Mouse (Mus musculus): ENCODE results near the gene Pou6f2. TPM values are rescaled to one million over a fixed set of nuclear protein-coding genes. Genes with fewer than 3 reads are reported as not detected.

Gene Pou6f2
- total RNA-seq, 1 experiment, result 0.09 TPM

- no peak overlapping the region for H3K27ac ChIP-seq (ENCODE audit: insufficient read depth, low read depth, low read length, poor library complexity, severe bottlenecking)
- H3K9me3 ChIP-seq (ENCODE audit: control insufficient read depth, insufficient read depth, low read depth, low read length), result no peaks in the 10 kb centered on the region
- no peak overlapping the region for H3K9ac ChIP-seq (ENCODE audit: insufficient read depth, low read depth, low read length, poor library complexity, severe bottlenecking)
- no peak for TF ChIP-seq HCFC1 (IDR thresholded peaks at IDR 0.05; ENCODE audit: borderline replicate concordance, insufficient read depth, low read length)
- no peak for TF ChIP-seq MAFK (IDR thresholded peaks at IDR 0.05; ENCODE audit: insufficient read depth, low read depth, low read length)
- no peak for TF ChIP-seq CHD2 (IDR thresholded peaks at IDR 0.05; ENCODE audit: low read depth, low read length)
- TF ChIP-seq ZC3H11A (IDR thresholded peaks at IDR 0.05; ENCODE audit: borderline replicate concordance, low read depth, low read length), result no peak
- TF ChIP-seq ZNF384 (IDR thresholded peaks at IDR 0.05; ENCODE audit: low read depth, low read length), result no peak
- no peaks in the 10 kb centered on the region for H3K36me3 ChIP-seq (ENCODE audit: control insufficient read depth, insufficient read depth, low read length, poor library complexity, severe bottlenecking)
- no peak overlapping the region for H3K4me3 ChIP-seq (ENCODE audit: insufficient read depth in 1 of 2, low read depth in 1 of 2, low read length in 2 of 2, poor library complexity in 1 of 2, severe bottlenecking in 1 of 2)
- in situ Hi-C loops (cut with MboI; ENCODE audit: low sequenced_read_pairs in 2 of 2, unreplicated experiment in 2 of 2), result no loop called here
- DNase-seq (ENCODE audit: low read depth, low spot score), result no peak
- no peaks in the 10 kb centered on the region for H3K4me1 ChIP-seq (ENCODE audit: control insufficient read depth in 2 of 2, insufficient read depth in 2 of 2, low read length in 2 of 2, poor library complexity in 1 of 2)
Observed at GRCm38 (mm10) chr13:18173021-18173420, 224.5 kb downstream of the Pou6f2 start.

GRCm38 (mm10) chr13:18172334-18172733, 225.2 kb downstream of the Pou6f2 start:
- Histone ChIP-seq H3K4me3 (ENCODE audit: insufficient read depth in 1 of 2, low read depth in 1 of 2, low read length in 2 of 2, poor library complexity in 1 of 2, severe bottlenecking in 1 of 2) (no peak overlapping the region), H3K4me1 (ENCODE audit: control insufficient read depth in 2 of 2, insufficient read depth in 2 of 2, low read length in 2 of 2, poor library complexity in 1 of 2) (no peaks in the 10 kb centered on the region), H3K36me3 (ENCODE audit: control insufficient read depth, insufficient read depth, low read length, poor library complexity, severe bottlenecking) (no peaks in the 10 kb centered on the region), H3K9me3 (ENCODE audit: control insufficient read depth, insufficient read depth, low read depth, low read length) (no peaks in the 10 kb centered on the region), H3K9ac (ENCODE audit: insufficient read depth, low read depth, low read length, poor library complexity, severe bottlenecking) (no peak overlapping the region), H3K27ac (ENCODE audit: insufficient read depth, low read depth, low read length, poor library complexity, severe bottlenecking) (no peak overlapping the region)
- in situ Hi-C loops (cut with MboI; ENCODE audit: low sequenced_read_pairs in 2 of 2, unreplicated experiment in 2 of 2), result no loop called here
- TF ChIP-seq ZC3H11A (IDR thresholded peaks at IDR 0.05; ENCODE audit: borderline replicate concordance, low read depth, low read length) (no peak), CHD2 (IDR thresholded peaks at IDR 0.05; ENCODE audit: low read depth, low read length) (no peak), HCFC1 (IDR thresholded peaks at IDR 0.05; ENCODE audit: borderline replicate concordance, insufficient read depth, low read length) (no peak), MAFK (IDR thresholded peaks at IDR 0.05; ENCODE audit: insufficient read depth, low read depth, low read length) (no peak), ZNF384 (IDR thresholded peaks at IDR 0.05; ENCODE audit: low read depth, low read length) (no peak)
- DNase-seq (ENCODE audit: low read depth, low spot score), result no peak

- H3K36me3 ChIP-seq (ENCODE audit: control insufficient read depth, insufficient read depth, low read length, poor library complexity, severe bottlenecking), result no peaks in the 10 kb centered on the region
- H3K4me3 ChIP-seq (ENCODE audit: insufficient read depth in 1 of 2, low read depth in 1 of 2, low read length in 2 of 2, poor library complexity in 1 of 2, severe bottlenecking in 1 of 2), result no peak overlapping the region
- TF ChIP-seq HCFC1 (IDR thresholded peaks at IDR 0.05; ENCODE audit: borderline replicate concordance, insufficient read depth, low read length) (no peak), MAFK (IDR thresholded peaks at IDR 0.05; ENCODE audit: insufficient read depth, low read depth, low read length) (no peak), ZC3H11A (IDR thresholded peaks at IDR 0.05; ENCODE audit: borderline replicate concordance, low read depth, low read length) (no peak), CHD2 (IDR thresholded peaks at IDR 0.05; ENCODE audit: low read depth, low read length) (no peak), ZNF384 (IDR thresholded peaks at IDR 0.05; ENCODE audit: low read depth, low read length) (no peak)
- DNase-seq (ENCODE audit: low read depth, low spot score), result no peak
- in situ Hi-C loops (cut with MboI; ENCODE audit: low sequenced_read_pairs in 2 of 2, unreplicated experiment in 2 of 2), result no loop called here
- H3K27ac ChIP-seq (ENCODE audit: insufficient read depth, low read depth, low read length, poor library complexity, severe bottlenecking), result no peak overlapping the region
- no peaks in the 10 kb centered on the region for H3K9me3 ChIP-seq (ENCODE audit: control insufficient read depth, insufficient read depth, low read depth, low read length)
- H3K4me1 ChIP-seq (ENCODE audit: control insufficient read depth in 2 of 2, insufficient read depth in 2 of 2, low read length in 2 of 2, poor library complexity in 1 of 2), result no peaks in the 10 kb centered on the region
- no peak overlapping the region for H3K9ac ChIP-seq (ENCODE audit: insufficient read depth, low read depth, low read length, poor library complexity, severe bottlenecking)
Observed at GRCm38 (mm10) chr13:18164182-18164581, 233.3 kb downstream of the Pou6f2 start.

- no peaks in the 10 kb centered on the region for H3K4me1 ChIP-seq (ENCODE audit: control insufficient read depth in 2 of 2, insufficient read depth in 2 of 2, low read length in 2 of 2, poor library complexity in 1 of 2)
- TF ChIP-seq MAFK (IDR thresholded peaks at IDR 0.05; ENCODE audit: insufficient read depth, low read depth, low read length) (no peak), ZNF384 (IDR thresholded peaks at IDR 0.05; ENCODE audit: low read depth, low read length) (no peak), CHD2 (IDR thresholded peaks at IDR 0.05; ENCODE audit: low read depth, low read length) (no peak)
- no peaks in the 10 kb centered on the region for H3K9me3 ChIP-seq (ENCODE audit: control insufficient read depth, insufficient read depth, low read depth, low read length)
- DNase-seq (ENCODE audit: low read depth, low spot score), result no peak
- H3K27ac ChIP-seq (ENCODE audit: insufficient read depth, low read depth, low read length, poor library complexity, severe bottlenecking), result no peak overlapping the region
- no peak overlapping the region for H3K9ac ChIP-seq (ENCODE audit: insufficient read depth, low read depth, low read length, poor library complexity, severe bottlenecking)
- no peaks in the 10 kb centered on the region for H3K36me3 ChIP-seq (ENCODE audit: control insufficient read depth, insufficient read depth, low read length, poor library complexity, severe bottlenecking)
- no peak overlapping the region for H3K4me3 ChIP-seq (ENCODE audit: insufficient read depth in 1 of 2, low read depth in 1 of 2, low read length in 2 of 2, poor library complexity in 1 of 2, severe bottlenecking in 1 of 2)
- in situ Hi-C loops (cut with MboI; ENCODE audit: low sequenced_read_pairs in 2 of 2, unreplicated experiment in 2 of 2), result no loop called here
Observed at GRCm38 (mm10) chr13:18160566-18160965, 236.9 kb downstream of the Pou6f2 start.

- Histone ChIP-seq H3K9ac (ENCODE audit: insufficient read depth, low read depth, low read length, poor library complexity, severe bottlenecking) (no peak overlapping the region), H3K4me3 (ENCODE audit: insufficient read depth in 1 of 2, low read depth in 1 of 2, low read length in 2 of 2, poor library complexity in 1 of 2, severe bottlenecking in 1 of 2) (no peak overlapping the region), H3K27ac (ENCODE audit: insufficient read depth, low read depth, low read length, poor library complexity, severe bottlenecking) (no peak overlapping the region), H3K4me1 (ENCODE audit: control insufficient read depth in 2 of 2, insufficient read depth in 2 of 2, low read length in 2 of 2, poor library complexity in 1 of 2) (no peaks in the 10 kb centered on the region), H3K36me3 (ENCODE audit: control insufficient read depth, insufficient read depth, low read length, poor library complexity, severe bottlenecking) (no peaks in the 10 kb centered on the region), H3K9me3 (ENCODE audit: control insufficient read depth, insufficient read depth, low read depth, low read length) (no peaks in the 10 kb centered on the region)
- in situ Hi-C loops (cut with MboI; ENCODE audit: low sequenced_read_pairs in 2 of 2, unreplicated experiment in 2 of 2), result no loop called here
- TF ChIP-seq MAFK (IDR thresholded peaks at IDR 0.05; ENCODE audit: insufficient read depth, low read depth, low read length), result no peak
- no peak for TF ChIP-seq ZC3H11A (IDR thresholded peaks at IDR 0.05; ENCODE audit: borderline replicate concordance, low read depth, low read length)
- no peak for TF ChIP-seq CHD2 (IDR thresholded peaks at IDR 0.05; ENCODE audit: low read depth, low read length)
- TF ChIP-seq HCFC1 (IDR thresholded peaks at IDR 0.05; ENCODE audit: borderline replicate concordance, insufficient read depth, low read length), result no peak
- no peak for TF ChIP-seq ZNF384 (IDR thresholded peaks at IDR 0.05; ENCODE audit: low read depth, low read length)
- DNase-seq (ENCODE audit: low read depth, low spot score), result no peak
Observed at GRCm38 (mm10) chr13:18153949-18154582, 243.4 kb downstream of the Pou6f2 start.

Measured in ES-E14 (cell line).